Mouse (Mus musculus) layer of hippocampus, adult 8-10 months (tissue): ENCODE measurements around the gene Clic1. TPM values are rescaled to one million over a fixed set of nuclear protein-coding genes. Genes with fewer than 3 reads are reported as not detected.

Source experiments
- DNase-seq, 2 experiments: peaks; one replicate each; pipeline ENCODE4 v3.0.0; 2022; ENCODE audit warnings: low spot score in 2 of 2
- total RNA-seq, 4 experiments: library from RNA; stranded (reverse); gene quantifications; 2 replicates each; pipeline ENCODE4 v1.2.4; 2022

Gene Clic1
- total RNA-seq, 4 experiments from 2014 or later: 9.2 to 27.8 (median 15.9) TPM

GRCm38 (mm10) chr17:35063466-35063865 is 13.7 kb downstream of the Clic1 start:
- no peak for DNase-seq

GRCm38 (mm10) chr17:35064378-35064877 is 14.7 kb downstream of the Clic1 start:
- DNase-seq: no peak

- no peak for DNase-seq
These were observed 15.5 kb downstream of the Clic1 start, which contains the start of gene Ly6g6c for GRCm38 (mm10) chr17:35064951-35065947. Gene Ly6g6c, plus strand, starts transcription at chr17:35065388.

- DNase-seq: no peak
These were observed 16.3 kb downstream of the Clic1 start, which contains the start of gene Mpig6b for GRCm38 (mm10) chr17:35066084-35066483. Gene Mpig6b, minus strand, starts transcription at chr17:35066184.

GRCm38 (mm10) chr17:35068213-35068914 is 18.6 kb downstream of the Clic1 start:
- no peak for DNase-seq

- no peak for DNase-seq
These were observed 20.9 kb downstream of the Clic1 start for GRCm38 (mm10) chr17:35070556-35071229.

- no peak for DNase-seq
These were observed 21.7 kb downstream of the Clic1 start for GRCm38 (mm10) chr17:35071454-35071853.

GRCm38 (mm10) chr17:35074097-35074496 is 24.3 kb downstream of the Clic1 start:
- no peak for DNase-seq

GRCm38 (mm10) chr17:35076507-35077176 is 26.9 kb downstream of the Clic1 start, which contains the start of gene Ly6g6e:
Gene Ly6g6e, plus strand, starts transcription at chr17:35076902.
- DNase-seq: no peak

GRCm38 (mm10) chr17:35077285-35077684 is 27.5 kb downstream of the Clic1 start:
- DNase-seq: no peak

- no peak for DNase-seq
These were observed 28.0 kb downstream of the Clic1 start, which contains the start of gene Ly6g6d for GRCm38 (mm10) chr17:35077786-35078233. Gene Ly6g6d, minus strand, starts transcription at chr17:35078065.

- no peak for DNase-seq
These were observed 30.0 kb downstream of the Clic1 start for GRCm38 (mm10) chr17:35079778-35080177.

GRCm38 (mm10) chr17:35080248-35080647 is 30.5 kb downstream of the Clic1 start:
- DNase-seq: no peak

- DNase-seq: no peak
These were observed 30.9 kb downstream of the Clic1 start for GRCm38 (mm10) chr17:35080710-35081109.

GRCm38 (mm10) chr17:35082841-35083576 is 33.2 kb downstream of the Clic1 start:
- no peak for DNase-seq

- DNase-seq: no peak
These were observed 34.2 kb downstream of the Clic1 start for GRCm38 (mm10) chr17:35083929-35084497.

- no peak for DNase-seq
These were observed 35.6 kb downstream of the Clic1 start, which contains the start of gene Ly6g6f for GRCm38 (mm10) chr17:35085208-35085865. Gene Ly6g6f, minus strand, starts transcription at chr17:35085610.

- no peak for DNase-seq
These were observed 38.4 kb downstream of the Clic1 start for GRCm38 (mm10) chr17:35088151-35088550.
